Mouse (Mus musculus) hindbrain, embryonic 13.5 days (tissue): ENCODE measurements at regions not wholly inside any gene's neighbourhood (a gene's known extent, or its start where the extent isn't known, plus 50 kb on each side); places are given as distances from the start of the nearest gene placed in this dataset.

Source experiments
- ATAC-seq: fragments of 200-750 bp; cut with Nextera tagmentation; 2 replicates; pipeline ENCODE4 v1.8.0; 2017; ENCODE audit warnings: moderate TSS enrichment; ENCODE audit not compliant: low FRiP score
- H3K27ac ChIP-seq: fragments of 300-500 bp; sonication (generic); 2 replicates; pipeline ENCODE4 v1.5.1; 2015; ENCODE audit warnings: inconsistent platforms, mild to moderate bottlenecking, moderate library complexity
- H3K27me3 ChIP-seq: fragments of 300-500 bp; sonication (generic); 2 replicates; pipeline ENCODE4 v1.6.1; 2015; ENCODE audit warnings: mild to moderate bottlenecking, inconsistent platforms
- H3K36me3 ChIP-seq: fragments of 300-500 bp; sonication (generic); 2 replicates; pipeline ENCODE4 v1.6.1; 2015; ENCODE audit warnings: mild to moderate bottlenecking, inconsistent platforms
- H3K4me1 ChIP-seq: fragments of 300-500 bp; sonication (generic); replicated peaks from 2 replicates; pipeline ENCODE4 v1.6.1; 2015; ENCODE audit warnings: inconsistent platforms
- H3K4me2 ChIP-seq: fragments of 300-500 bp; sonication (generic); 2 replicates; pipeline ENCODE4 v1.6.1; 2015; ENCODE audit warnings: inconsistent platforms, mild to moderate bottlenecking, moderate library complexity
- H3K4me3 ChIP-seq: fragments of 300-500 bp; sonication (generic); 2 replicates; pipeline ENCODE4 v1.5.1; 2015; ENCODE audit warnings: mild to moderate bottlenecking, inconsistent platforms
- H3K9ac ChIP-seq: fragments of 300-500 bp; sonication (generic); 2 replicates; pipeline ENCODE4 v1.6.1; 2015; ENCODE audit warnings: mild to moderate bottlenecking, inconsistent platforms
- H3K9me3 ChIP-seq: fragments of 300-500 bp; sonication (generic); 2 replicates; pipeline ENCODE4 v1.6.1; 2016; ENCODE audit warnings: inconsistent platforms
- WGBS: fragments of 180-500 bp; shearing (Covaris S2); methylation state at CpG from one replicate; pipeline ENCODE4 v1.1.7; 2015; 5-methylcytosine and 5-hydroxymethylcytosine counted together

GRCm38 (mm10) chr13:44308227-44308626 is 421.0 kb upstream of the Jarid2 start:
- no peak overlapping the region for H3K4me2 ChIP-seq
- WGBS: 50% methylated on average over 13 of the region's 13 CpGs
- no peak overlapping the region for H3K27ac ChIP-seq
- no peak overlapping the region for H3K4me3 ChIP-seq
- no peaks in the 10 kb centered on the region for H3K27me3 ChIP-seq
- no peaks in the 10 kb centered on the region for H3K4me1 ChIP-seq
- H3K9ac ChIP-seq: no peak overlapping the region
- ATAC-seq: no peak
- H3K36me3 ChIP-seq: no peaks in the 10 kb centered on the region
- H3K9me3 ChIP-seq: no peaks in the 10 kb centered on the region

GRCm38 (mm10) chr13:44312237-44312636 is 417.0 kb upstream of the Jarid2 start:
- no peak overlapping the region for H3K4me2 ChIP-seq
- 92% methylated on average over 6 of the region's 6 CpGs for WGBS
- no peak overlapping the region for H3K4me3 ChIP-seq
- no peaks in the 10 kb centered on the region; the same call in 1 of the 2 replicates for H3K4me1 ChIP-seq
- H3K27me3 ChIP-seq: 0 out of 2 replicates have a peak, but pooled peaks cover 4% of the 10 kb centered on the region
- no peaks in the 10 kb centered on the region for H3K9me3 ChIP-seq
- no peak overlapping the region for H3K9ac ChIP-seq
- H3K27ac ChIP-seq: no peak overlapping the region
- H3K36me3 ChIP-seq: no peaks in the 10 kb centered on the region
- ATAC-seq: no peak

GRCm38 (mm10) chr13:44316747-44317446 is 412.4 kb upstream of the Jarid2 start:
- no peak overlapping the region for H3K4me3 ChIP-seq
- H3K9me3 ChIP-seq: no peaks in the 10 kb centered on the region
- H3K9ac ChIP-seq: no peak overlapping the region
- H3K27me3 ChIP-seq: 0 out of 2 replicates have a peak, but pooled peaks cover 4% of the 10 kb centered on the region
- ATAC-seq: no peak
- 56% methylated on average over 13 of the region's 13 CpGs for WGBS
- no peaks in the 10 kb centered on the region; the same call in 1 of the 2 replicates for H3K4me1 ChIP-seq
- no peak overlapping the region for H3K4me2 ChIP-seq
- no peaks in the 10 kb centered on the region for H3K36me3 ChIP-seq
- no peak overlapping the region for H3K27ac ChIP-seq

DNA sequence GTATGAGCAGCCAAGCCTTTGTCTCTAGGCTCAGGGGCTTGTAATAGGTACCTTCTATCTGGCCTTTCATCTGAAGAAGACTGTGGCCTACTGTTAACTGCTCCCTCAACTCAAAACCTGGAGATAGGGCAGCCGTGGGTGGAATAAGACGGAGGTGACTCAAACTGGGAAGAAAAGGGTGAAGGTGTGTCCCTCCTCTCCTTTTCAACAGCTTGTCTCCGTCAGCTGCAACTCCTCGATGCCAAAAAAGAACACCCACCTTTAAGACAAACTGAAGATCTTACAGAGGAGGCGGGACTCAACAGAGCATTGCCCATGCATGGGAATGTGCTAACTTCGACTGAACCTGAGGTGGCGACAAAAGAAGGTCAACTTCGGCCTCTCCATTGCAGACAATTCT is 411.7 kb upstream of the Jarid2 start:
- WGBS: 64% methylated on average over 8 of the region's 8 CpGs
- no peak overlapping the region for H3K4me3 ChIP-seq
- ATAC-seq: no peak

GRCm38 (mm10) chr13:44319101-44319500 is 410.2 kb upstream of the Jarid2 start:
- 88% methylated on average over 9 of the region's 9 CpGs for WGBS
- no peaks in the 10 kb centered on the region for H3K9me3 ChIP-seq
- no peak overlapping the region for H3K4me3 ChIP-seq
- no peak overlapping the region for H3K9ac ChIP-seq
- no peaks in the 10 kb centered on the region; the same call in 1 of the 2 replicates for H3K4me1 ChIP-seq
- ATAC-seq: no peak
- no peaks in the 10 kb centered on the region for H3K36me3 ChIP-seq
- no peak overlapping the region for H3K4me2 ChIP-seq
- H3K27me3 ChIP-seq: 0 out of 2 replicates have a peak, but pooled peaks cover 4% of the 10 kb centered on the region
- no peak overlapping the region for H3K27ac ChIP-seq

More for the DNA sequence above, 411.7 kb upstream of the Jarid2 start:
- H3K4me1 ChIP-seq: no peaks in the 10 kb centered on the region; the same call in 1 of the 2 replicates
- no peaks in the 10 kb centered on the region for H3K9me3 ChIP-seq
- no peak overlapping the region for H3K4me2 ChIP-seq
- 0 out of 2 replicates have a peak, but pooled peaks cover 4% of the 10 kb centered on the region for H3K27me3 ChIP-seq
- no peak overlapping the region for H3K9ac ChIP-seq
- no peaks in the 10 kb centered on the region for H3K36me3 ChIP-seq
- no peak overlapping the region for H3K27ac ChIP-seq

DNA sequence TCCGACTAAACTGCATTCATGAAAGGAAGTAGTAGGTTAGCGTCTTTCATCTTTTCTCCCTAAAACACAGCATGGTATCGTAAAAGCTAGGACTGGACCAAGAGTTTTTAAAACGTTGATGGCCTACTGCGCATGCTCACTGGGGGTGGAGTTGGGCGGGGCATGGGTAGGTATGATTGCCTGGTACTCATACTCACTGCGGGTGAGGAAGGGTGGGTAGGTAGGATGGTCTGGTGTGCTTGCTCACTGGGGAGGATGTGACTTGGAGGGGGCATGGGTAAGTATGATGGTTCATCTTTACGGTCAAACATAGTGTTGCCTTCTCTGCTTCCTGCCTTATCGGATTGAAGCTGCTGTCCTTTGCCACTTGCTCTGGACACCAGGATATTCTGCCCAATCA is 409.8 kb upstream of the Jarid2 start:
- WGBS: 94% methylated on average over 9 of the region's 9 CpGs
- H3K9ac ChIP-seq: no peak overlapping the region
- no peak for ATAC-seq
- no peaks in the 10 kb centered on the region; the same call in 1 of the 2 replicates for H3K4me1 ChIP-seq
- H3K27ac ChIP-seq: no peak overlapping the region
- H3K9me3 ChIP-seq: no peaks in the 10 kb centered on the region
- no peaks in the 10 kb centered on the region for H3K36me3 ChIP-seq
- 0 out of 2 replicates have a peak, but pooled peaks cover 4% of the 10 kb centered on the region for H3K27me3 ChIP-seq
- H3K4me3 ChIP-seq: no peak overlapping the region
- H3K4me2 ChIP-seq: no peak overlapping the region

- Histone ChIP-seq H3K9ac (no peak overlapping the region), H3K27me3 (0 out of 2 replicates have a peak, but pooled peaks cover 4% of the 10 kb centered on the region), H3K27ac (no peak overlapping the region), H3K36me3 (no peaks in the 10 kb centered on the region), H3K9me3 (no peaks in the 10 kb centered on the region), H3K4me3 (no peak overlapping the region), H3K4me2 (no peak overlapping the region), H3K4me1 (no peaks in the 10 kb centered on the region; the same call in 1 of the 2 replicates)
- ATAC-seq: no peak
- 88% methylated on average over 4 of the region's 4 CpGs for WGBS
These were observed 409.0 kb upstream of the Jarid2 start for GRCm38 (mm10) chr13:44320311-44320710.

DNA sequence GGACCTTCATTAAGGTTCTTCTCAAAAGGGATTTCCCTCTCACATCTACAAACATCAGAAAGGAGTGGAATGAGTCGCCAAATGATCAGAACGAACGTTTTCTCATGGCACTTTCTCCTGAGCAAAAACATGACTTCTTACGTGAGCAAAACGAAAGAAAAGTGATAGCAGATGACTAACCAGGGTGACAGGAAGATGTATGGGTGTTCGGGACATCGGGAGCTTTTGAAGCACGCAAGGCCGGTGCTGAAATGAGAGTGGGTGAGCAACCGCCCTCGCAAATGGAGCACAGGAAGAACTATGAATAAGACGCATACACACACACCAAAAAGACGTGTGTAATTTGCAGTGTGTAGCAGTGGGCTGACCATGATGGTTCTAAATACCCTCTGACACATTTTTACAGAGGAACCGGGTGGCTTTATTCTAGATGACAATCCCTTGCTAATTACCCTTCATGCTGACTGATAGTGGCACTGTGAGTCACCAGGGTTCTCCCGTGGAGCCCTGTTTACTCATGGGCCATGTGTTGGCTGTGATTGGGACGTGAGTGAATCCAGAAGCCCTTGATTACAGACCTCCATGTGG is 408.2 kb upstream of the Jarid2 start:
- no peak overlapping the region for H3K9ac ChIP-seq
- no peaks in the 10 kb centered on the region; the same call in 1 of the 2 replicates for H3K4me1 ChIP-seq
- no peak for ATAC-seq
- H3K27ac ChIP-seq: no peak overlapping the region
- H3K4me3 ChIP-seq: no peak overlapping the region
- no peaks in the 10 kb centered on the region for H3K9me3 ChIP-seq
- no peak overlapping the region for H3K4me2 ChIP-seq
- H3K27me3 ChIP-seq: 0 out of 2 replicates have a peak, but pooled peaks cover 4% of the 10 kb centered on the region
- no peaks in the 10 kb centered on the region for H3K36me3 ChIP-seq
- WGBS: 79% methylated on average over 16 of the region's 16 CpGs

DNA sequence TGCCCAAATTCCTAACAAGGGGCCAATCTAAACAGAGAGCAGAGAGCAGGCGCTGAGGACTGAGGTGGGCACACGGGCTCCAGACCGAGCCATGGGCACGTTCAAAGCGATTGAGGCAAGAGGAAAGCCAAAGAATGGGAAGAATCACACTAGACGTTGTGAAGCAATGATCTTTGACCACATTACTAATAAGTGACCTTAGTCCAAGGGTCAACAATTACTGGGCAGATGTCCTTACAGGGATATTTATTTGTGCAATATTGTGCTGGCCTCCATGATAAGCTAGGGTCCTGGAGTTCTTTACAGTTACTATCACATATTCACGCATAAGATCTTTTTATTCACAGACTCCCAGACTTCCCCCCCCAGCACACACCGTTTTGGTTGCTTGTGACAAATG is 400.9 kb upstream of the Jarid2 start:
- no peak overlapping the region for H3K27ac ChIP-seq
- no peaks in the 10 kb centered on the region for H3K36me3 ChIP-seq
- no peak overlapping the region for H3K4me2 ChIP-seq
- no peak overlapping the region for H3K4me3 ChIP-seq
- no peaks in the 10 kb centered on the region for H3K9me3 ChIP-seq
- ATAC-seq: no peak
- H3K27me3 ChIP-seq: 0 out of 2 replicates have a peak, but pooled peaks cover 4% of the 10 kb centered on the region
- H3K9ac ChIP-seq: no peak overlapping the region
- WGBS: 87% methylated on average over 8 of the region's 8 CpGs
- H3K4me1 ChIP-seq: 0 out of 2 replicates have a peak, but pooled peaks cover 6% of the 10 kb centered on the region

- ATAC-seq: no peak
- no peak overlapping the region for H3K9ac ChIP-seq
- H3K27me3 ChIP-seq: 0 out of 2 replicates have a peak, but pooled peaks cover 4% of the 10 kb centered on the region
- no peaks in the 10 kb centered on the region for H3K36me3 ChIP-seq
- 79% methylated on average over 4 of the region's 4 CpGs for WGBS
- no peak overlapping the region for H3K27ac ChIP-seq
- no peak overlapping the region for H3K4me3 ChIP-seq
- H3K4me1 ChIP-seq: 0 out of 2 replicates have a peak, but pooled peaks cover 6% of the 10 kb centered on the region
- no peaks in the 10 kb centered on the region for H3K9me3 ChIP-seq
- no peak overlapping the region for H3K4me2 ChIP-seq
These were observed 400.1 kb upstream of the Jarid2 start for GRCm38 (mm10) chr13:44329161-44329560.

GRCm38 (mm10) chr13:44329701-44330100 is 399.6 kb upstream of the Jarid2 start:
- H3K4me1 ChIP-seq: 0 out of 2 replicates have a peak, but pooled peaks cover 6% of the 10 kb centered on the region
- WGBS: 70% methylated on average over 10 of the region's 10 CpGs

DNA sequence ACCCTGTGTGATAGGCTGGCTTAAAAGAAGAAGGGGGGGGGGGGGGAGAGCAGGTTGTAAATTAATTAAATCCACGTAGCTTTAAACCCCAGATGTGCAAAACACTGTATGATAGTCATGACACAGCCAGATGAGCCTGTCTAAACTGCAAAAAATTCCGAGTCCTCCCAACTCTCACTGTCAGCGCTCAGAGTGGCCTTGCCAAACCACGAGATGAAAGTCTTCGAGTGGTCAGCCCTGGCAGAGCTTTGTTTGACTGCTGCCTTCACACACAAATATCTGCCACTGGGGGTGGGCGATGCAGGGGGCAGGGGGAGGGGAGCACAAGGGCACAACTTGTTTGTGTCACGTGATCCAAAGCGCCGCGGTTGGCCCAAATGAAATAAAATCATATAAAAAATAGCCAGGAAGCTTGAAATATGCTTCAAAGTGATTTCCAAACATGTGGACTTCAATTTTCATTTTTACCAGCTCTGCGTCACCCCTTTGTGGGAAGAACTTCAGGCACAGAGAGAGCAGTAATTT is 396.5 kb upstream of the Jarid2 start:
- Histone ChIP-seq H3K9me3 (peaks cover 6% of the 10 kb centered on the region), H3K36me3 (no peaks in the 10 kb centered on the region), H3K4me1 (0 out of 2 replicates have a peak, but pooled peaks cover 6% of the 10 kb centered on the region), H3K27me3 (0 out of 2 replicates have a peak, but pooled peaks cover 4% of the 10 kb centered on the region), H3K9ac (no peak overlapping the region), H3K4me2 (no peak overlapping the region), H3K4me3 (no peak overlapping the region), H3K27ac (no peak overlapping the region)
- no peak for ATAC-seq
- WGBS: 64% methylated on average over 11 of the region's 11 CpGs

More at GRCm38 (mm10) chr13:44329701-44330100, 399.6 kb upstream of the Jarid2 start:
- Histone ChIP-seq H3K4me3 (no peak overlapping the region), H3K9me3 (no peaks in the 10 kb centered on the region), H3K27ac (no peak overlapping the region), H3K36me3 (no peaks in the 10 kb centered on the region), H3K27me3 (0 out of 2 replicates have a peak, but pooled peaks cover 4% of the 10 kb centered on the region), H3K4me2 (no peak overlapping the region), H3K9ac (no peak overlapping the region)
- ATAC-seq: no peak
